Mouse (Mus musculus) mouse embryonic stem cell (cell line): Measurements from ENCODE around the gene Pitpnm3.

Source experiments
- in situ Hi-C, 2 experiments: fragments of 300-500 bp; cut with MboI; formaldehyde crosslinking; loops; 1 replicate in 1 of 2; 3 replicates in 1 of 2; pipeline ENCODE4 v1.14.3; 2019 to 2020; ENCODE audit warnings: low sequenced_read_pairs in 2 of 2, low pct_unique_long_range_greater_than_20kb in 1 of 2, mixed read lengths in 1 of 2; ENCODE audit not compliant: unreplicated experiment in 1 of 2

Gene Pitpnm3

DNA sequence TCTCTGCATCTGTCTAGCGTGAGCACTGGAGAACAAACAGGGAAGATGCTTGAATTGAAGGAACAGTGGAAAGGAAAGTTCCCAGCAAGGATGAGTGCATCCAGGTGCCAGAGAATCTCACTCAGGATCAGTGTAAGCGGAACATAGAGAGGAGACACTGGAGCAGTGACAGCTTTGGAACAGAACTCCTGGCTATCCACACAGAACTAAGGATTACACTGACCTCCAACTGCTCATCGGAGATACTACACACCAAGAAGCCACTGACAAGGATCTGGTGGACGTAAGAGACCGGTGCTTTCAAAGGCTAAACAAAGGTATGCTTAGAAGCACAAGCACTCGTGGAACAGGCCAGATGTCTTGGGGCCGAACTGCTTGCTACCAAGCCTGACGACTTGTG lies 31.4 kb downstream of the Pitpnm3 start:
- in situ Hi-C loops, result no loop called here

DNA sequence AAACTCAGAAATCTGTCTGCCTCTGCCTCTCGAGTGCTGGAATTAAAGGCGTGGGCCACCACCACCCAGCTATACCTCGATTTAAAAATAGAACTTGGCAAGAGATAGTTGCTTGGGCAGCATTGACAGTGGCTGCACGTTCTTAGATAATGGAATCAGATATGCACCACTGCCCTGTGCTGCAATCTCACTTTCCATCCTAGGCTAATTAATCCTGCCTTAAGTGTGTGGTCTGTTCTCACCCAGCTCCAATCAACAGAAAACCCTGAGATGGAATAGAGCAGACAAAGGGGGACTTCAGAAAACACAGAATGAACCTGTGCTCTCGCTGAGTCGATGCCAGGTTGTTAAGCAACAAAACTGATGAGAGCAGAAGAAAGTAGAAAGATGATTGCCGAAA lies 32.0 kb downstream of the Pitpnm3 start:
- in situ Hi-C loops, result no loop called here

DNA sequence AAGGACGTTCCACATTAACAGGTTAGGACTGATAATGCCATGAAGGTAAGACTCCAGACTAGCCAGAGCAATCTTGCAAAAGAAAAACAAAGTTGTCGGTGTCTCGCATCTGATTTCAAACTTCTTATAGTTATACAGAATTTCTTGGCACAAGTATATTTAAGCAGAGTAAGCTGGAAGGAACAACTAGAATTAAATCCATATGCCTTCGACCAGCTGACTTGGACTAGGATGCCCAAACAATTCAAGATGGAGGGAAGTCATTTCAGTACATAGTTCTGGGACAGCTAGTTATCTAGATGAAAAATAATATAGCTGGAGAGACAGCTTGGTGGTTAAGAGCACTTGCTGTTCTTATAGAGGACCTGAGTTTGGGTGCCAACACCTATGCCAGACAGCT lies 34.6 kb downstream of the Pitpnm3 start:
- in situ Hi-C loops, result no loop called here

DNA sequence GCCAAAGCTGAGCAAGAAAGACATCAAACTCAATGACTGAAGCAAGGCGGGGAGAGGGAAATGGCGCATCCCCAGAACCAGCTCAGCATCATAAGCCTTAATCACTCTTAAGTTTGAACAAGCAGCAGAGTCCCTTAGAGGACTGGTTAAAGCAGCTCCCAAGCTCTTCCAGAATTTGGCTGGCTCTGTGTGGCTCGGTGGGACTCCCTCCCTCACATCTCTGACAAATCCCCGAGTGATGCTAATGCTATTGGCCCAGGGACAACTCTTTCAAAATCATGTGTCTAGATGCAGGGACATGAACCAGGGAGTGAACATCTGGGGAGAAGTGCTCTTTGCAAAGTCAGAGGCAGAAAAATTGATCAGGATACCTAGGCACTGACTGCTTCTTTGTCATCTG lies 36.4 kb downstream of the Pitpnm3 start:
- in situ Hi-C loops, result no loop called here

DNA sequence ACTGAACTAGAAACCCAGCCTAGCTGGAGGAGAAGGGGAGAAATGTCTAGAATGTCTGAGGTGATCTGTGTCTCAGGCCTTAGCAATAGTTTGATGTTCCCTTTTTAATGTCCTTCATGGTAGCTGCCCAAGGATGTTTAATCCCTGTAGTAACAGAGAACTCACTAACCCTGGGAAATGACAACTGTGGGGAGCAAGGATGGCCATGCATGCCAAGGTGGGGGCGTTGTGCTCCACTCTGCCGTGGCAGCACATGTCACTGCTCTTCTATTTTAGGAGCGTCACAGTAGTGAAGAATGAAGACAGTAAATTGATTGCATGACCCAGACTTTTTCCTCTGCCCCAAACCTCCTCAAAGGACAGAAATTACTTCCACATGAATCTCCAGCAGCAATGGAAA lies 37.6 kb downstream of the Pitpnm3 start:
- in situ Hi-C loops, result no loop called here

DNA sequence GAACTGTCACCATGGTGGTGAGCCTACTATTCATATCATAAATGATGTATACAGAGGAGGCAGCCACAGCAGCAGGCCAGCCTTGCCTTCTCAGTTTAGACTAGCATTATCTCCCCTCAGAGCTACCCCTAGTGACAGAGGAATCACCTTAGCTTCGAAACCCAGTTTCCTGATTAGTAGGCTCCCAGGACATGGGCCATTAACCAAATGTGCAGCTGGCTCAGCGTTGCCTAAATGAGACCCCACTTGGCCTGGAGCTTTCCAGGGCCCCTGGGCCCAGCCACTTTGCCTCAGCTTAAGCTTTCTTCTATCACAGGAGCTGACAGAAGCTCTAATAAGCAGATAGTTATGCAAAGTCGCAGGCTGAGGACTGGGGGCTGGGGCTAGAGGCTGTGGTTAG lies 39.6 kb downstream of the Pitpnm3 start:
- in situ Hi-C loops, result no loop called here

DNA sequence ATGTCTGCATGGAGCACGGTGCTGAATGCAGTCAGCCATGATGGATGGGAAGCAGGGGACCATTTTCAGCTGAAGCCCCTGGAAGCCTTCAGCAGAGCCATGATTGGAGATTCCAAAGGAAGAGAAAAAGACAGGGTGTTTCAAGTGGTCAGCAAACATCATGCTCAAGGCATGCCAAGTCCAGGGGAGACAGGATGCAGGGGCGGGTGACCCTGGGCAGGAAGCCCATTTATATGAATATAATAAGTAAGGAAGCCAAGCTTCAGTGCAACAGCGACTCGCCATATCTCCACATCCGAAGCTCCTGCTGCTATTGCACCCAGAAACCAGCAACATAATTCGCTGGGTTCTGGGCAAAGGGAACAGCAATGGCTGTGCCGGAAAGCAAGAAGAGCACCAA lies 41.1 kb downstream of the Pitpnm3 start:
- in situ Hi-C loops, result no loop called here

DNA sequence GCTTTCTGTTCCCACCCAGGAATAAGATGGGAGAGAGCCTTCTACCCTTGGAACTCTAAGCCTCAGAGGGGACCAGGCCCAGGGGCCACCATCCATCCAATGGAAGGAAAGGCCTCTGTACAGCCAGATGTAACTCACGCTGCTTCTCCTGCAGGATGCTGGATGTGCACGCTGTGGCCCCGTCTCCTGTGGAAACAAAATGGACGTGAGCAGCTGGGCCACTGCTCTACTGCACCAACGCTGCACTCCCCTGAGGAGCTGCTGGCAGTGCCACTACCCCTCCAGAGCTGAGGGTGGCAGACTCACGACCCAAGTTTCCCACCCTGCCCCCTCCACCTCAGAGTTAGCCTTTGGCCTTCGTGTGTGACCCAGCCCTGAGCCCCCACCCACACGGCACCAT lies 43.2 kb downstream of the Pitpnm3 start:
- in situ Hi-C loops, result no loop called here

DNA sequence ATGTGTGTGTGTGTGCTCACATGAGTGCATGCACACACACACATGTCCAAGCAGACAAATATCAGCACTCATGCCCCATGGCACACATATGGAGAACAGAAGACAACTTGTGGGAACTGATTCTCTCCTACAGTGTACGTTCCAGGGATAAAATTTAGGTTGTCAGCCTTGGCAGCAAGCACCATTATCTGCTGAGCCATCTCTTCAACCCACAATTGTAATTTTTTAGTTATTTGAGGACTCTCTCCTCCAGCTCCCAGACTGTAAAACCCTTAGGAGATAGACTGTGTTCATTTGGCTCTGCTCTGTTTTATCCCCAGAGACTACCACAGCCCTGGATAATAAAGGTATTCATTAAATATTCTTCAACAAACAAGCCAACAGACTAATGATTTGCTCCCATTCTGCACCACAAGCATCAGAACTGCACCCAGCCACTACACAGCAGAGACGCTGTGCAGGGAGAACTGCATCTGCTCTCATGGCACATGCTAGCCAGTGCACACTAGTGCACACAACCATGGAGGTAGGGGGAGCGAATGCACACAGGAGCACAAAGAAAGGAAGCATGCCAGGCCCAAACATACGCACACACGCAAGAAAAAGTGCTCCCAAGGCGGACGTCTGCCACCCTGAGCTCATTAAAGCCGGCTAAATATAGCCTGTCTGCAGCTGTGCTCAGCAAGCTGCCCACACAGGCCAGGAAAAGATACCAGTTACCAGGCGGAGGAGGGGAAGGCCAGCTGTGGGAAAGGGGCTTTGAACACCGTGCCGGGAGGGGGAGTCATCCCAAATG lies 49.1 kb downstream of the Pitpnm3 start:
- in situ Hi-C loops, result no loop called here

DNA sequence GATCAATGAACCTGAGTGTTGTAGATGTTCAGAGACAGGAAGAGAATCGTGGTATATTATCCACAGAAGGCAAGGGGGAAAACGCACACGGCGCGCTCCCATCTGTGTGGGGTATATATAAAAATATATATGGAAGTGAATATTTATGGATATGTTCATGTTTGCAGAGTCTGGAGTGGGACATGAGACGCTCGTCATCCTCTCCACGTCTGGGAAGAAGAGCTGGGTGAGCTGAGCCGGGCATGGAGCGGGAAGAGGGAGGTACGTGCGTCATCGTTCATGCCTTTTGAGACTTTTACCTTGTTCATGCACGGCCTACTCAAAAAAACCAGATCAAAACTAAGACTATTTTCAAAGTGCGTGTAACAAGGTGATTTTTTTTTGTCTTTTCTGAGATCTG lies 51.2 kb downstream of the Pitpnm3 start:
- in situ Hi-C loops, result no loop called here

DNA sequence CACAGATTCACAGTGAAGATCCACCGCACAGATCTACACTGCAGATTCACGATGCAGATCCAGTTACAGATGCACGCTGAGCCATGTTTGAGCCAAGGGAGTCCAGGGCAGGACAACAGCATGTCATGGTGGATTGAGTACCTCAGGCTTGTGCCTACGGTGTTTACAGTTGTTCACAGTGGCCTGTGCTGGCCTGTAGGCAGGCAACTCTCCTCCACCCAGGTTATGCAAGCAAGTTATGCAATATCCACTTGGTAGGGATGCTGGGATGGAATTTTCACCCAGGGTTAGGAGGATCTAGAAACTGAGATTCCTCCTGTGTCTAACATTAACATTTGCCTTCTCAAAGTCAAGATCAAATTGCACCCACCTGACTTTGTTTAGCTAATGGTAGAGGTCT lies 53.0 kb downstream of the Pitpnm3 start:
- in situ Hi-C loops, result no loop called here

DNA sequence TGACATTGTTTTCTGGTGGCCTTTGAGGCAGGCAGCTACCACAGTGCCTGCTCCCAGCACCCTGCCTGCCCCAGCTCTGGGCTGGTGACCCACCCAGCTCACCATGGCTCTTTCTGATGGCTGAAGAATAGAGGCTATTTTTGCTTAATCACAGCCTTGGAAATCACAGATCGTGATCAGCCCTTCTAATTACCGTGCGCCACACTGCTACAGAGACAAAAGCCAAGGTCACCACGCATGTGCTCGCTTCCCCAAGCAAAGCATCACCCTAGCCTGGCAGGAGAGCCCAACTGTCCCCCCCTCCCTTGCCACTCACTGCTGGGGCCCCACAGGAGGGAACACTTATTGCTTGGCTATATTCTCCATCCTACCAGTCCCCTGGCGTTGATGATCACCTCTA lies 55.1 kb downstream of the Pitpnm3 start:
- in situ Hi-C loops, result no loop called here

DNA sequence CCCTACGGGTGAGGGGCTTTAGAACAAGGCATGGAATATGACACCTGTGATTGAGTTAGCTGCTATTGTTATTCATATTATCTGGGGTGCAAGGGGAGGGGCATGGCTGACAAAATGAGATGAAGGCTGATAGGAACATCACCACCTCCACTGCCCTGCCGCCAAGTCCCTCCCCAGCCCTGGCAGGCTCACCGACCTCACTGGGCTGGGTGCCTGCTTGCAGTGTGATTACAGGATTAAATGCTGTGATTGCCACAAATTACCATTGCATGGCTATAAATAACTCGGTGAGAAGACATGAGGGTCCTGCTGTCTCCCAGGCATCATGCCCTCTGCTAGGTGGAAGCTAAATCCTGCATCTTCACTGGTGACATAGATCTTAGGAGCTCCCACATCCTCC lies 56.9 kb downstream of the Pitpnm3 start:
- in situ Hi-C loops, result no loop called here

DNA sequence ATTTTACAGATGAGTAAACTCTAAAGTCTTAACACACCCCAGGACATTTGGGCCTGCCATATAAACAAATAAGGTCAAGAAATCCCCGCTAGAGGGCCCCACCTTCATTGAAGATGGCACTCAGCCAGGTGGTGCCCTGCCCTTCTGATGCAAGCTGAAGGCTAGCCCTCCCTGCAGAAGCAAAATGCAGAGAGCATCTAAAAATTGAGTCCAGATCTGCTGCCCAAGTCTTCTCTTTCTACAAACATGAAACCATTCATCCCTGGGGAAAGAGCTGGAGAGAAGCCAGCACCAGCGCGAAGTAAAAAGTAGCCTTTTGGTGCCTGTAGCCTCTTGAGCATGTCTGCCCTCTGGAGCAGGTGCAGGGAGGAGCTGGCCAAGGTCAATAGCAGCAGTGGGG lies 57.5 kb downstream of the Pitpnm3 start:
- in situ Hi-C loops, result no loop called here

DNA sequence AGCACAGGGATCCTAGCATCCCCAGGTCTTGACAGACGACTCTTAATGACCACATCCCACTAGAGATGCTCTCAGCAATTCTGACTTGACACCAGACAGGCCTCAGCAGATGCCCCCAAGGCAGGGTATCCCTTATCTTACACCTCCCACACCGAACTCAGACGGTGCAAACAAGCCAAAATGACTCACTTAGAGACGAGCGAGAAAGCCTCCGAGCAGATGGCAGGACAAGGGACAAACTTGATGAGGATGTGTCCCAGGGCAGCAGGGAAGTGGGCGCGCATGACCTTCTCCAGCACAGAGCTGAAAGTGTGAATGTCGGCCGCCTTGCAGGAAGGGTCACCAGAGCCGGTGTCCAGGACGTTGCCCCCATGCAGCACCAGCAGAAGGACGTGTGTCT lies 61.3 kb downstream of the Pitpnm3 start:
- in situ Hi-C loops, result no loop called here

DNA sequence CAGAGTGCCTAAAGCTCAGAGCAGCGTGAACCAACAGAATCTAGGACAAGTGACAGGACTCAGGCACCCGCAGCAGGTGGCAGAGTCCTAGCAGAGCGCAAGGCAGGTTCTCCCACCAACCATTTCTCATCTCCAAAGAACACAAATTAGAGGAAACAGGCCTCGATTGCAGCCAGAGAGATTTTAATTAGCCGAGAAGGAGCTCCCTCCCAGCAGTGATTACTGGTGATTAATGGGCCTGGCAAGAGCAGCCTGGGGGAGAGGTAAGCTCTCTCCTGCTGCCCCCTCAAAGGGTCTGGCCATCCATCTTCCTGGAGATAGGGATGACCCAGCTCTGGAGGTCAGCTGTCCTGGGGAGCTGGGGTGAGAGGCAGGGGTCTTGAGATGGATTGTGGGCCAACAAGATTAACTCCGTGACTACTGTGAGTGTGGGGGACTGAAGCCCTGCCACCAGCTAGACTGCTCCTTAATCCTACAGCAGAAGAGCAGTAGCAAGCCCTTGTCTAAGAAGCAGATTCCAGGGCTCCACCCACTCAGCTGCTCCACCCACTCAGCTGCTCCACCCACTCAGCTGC lies 63.2 kb downstream of the Pitpnm3 start:
- in situ Hi-C loops, result no loop called here

DNA sequence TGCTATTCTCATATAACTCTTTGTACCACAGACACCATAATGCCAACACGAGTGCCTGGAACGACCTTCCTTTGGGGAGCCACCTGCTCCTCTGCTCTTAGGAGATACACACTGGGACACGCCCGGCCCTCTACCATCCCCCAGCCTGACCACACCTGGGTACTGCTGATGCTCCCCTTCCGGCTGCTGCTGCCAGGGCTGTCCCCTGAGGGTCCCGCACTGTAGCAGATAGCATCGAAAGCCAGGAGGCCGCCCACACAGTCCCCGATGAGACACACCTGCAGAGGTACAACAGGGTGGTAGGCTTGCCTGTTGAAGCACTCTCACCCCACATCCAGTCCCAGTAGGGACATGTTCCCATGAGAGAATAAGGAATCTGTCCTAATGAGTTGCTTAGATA lies 64.8 kb downstream of the Pitpnm3 start:
- in situ Hi-C loops, result no loop called here

DNA sequence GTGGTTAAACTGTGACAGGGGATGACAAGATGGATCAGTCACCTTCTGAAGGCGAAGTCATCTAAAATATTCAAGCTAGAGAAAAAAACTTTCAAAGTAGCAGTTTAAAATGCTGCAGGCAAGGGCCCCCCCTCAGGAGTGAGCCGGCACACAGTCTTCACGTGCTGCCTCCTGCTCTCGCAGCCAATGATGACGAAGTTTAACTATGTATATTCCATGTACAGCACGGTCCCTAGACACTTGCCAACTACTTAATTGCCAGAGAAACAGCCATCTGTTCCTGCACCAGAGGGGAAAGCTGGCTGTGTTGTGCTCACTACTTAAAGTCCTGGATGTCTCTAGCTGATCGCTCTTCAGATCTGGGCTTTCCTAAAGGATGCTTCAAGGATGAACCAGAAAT lies 67.6 kb downstream of the Pitpnm3 start:
- in situ Hi-C loops, result no loop called here

DNA sequence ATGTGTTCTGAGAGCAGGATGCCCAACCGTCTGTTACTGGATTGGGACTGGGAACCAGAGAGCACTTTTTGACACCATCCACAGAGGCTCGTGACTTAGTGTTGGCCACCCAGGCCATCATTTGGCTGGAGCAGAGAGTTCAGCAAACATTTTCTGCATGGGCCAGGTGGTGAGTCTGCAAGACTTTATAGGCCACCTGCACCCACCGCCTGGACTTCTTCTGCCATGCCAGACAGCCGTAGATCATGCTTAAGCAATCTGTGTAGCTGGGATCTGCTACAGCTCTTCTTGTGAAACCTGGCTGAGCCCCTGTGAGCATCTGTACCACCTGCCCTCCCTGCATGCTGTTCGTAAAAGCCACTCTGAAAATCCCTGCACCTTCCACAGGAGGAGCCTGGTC lies 68.3 kb downstream of the Pitpnm3 start:
- in situ Hi-C loops, result no loop called here

DNA sequence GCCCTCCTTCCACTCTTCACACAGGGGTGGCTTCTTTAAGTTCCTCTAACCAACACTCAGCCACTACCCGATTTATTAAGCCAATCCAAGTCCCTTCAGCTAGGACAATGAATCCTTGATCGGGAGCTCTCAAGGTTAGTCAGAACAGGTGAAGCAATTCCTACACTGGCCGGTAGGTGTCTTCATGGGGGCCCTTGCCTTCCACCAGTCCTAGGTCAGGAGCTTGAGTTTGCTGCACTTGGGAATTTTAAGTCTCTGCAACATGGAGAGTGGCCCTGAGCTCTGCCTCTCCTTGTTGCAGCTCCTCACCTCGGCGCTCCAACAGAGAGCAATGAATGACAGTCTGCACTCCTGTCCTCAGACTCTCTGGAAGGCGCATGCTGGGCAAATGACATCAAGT lies 69.2 kb downstream of the Pitpnm3 start:
- in situ Hi-C loops, result no loop called here
